Mouse (Mus musculus): ENCODE data around the gene Gm37419.

- no peak for TF ChIP-seq CTCF (IDR thresholded peaks at IDR 0.05; ENCODE audit: extremely low read depth, insufficient read length, insufficient replicate concordance, low read depth, low read length)
- TF ChIP-seq POLR2A (IDR thresholded peaks at IDR 0.05; ENCODE audit: low read depth, low read length): no peak
These were observed 23.0 kb downstream of the Gm37419 start for GRCm38 (mm10) chr16:24011306-24011705.

Data from small intestine, adult 2 months (tissue).